Mouse (Mus musculus) megakaryocyte, embryonic 14.5 days (primary cell): Measurements from ENCODE around the gene Lrrtm4. TPM values are rescaled to one million over a fixed set of nuclear protein-coding genes. Genes with fewer than 3 reads are reported as not detected.

Experiments
- H3K27me3 ChIP-seq: replicated peaks from 2 replicates; pipeline ENCODE3; 2012; ENCODE audit warnings: inconsistent platforms
- H3K36me3 ChIP-seq: replicated peaks from 2 replicates; pipeline ENCODE3; 2012; ENCODE audit warnings: low read length, inconsistent platforms, mixed read lengths
- H3K4me1 ChIP-seq: 2 replicates; pipeline ENCODE4 v1.6.1; 2012; ENCODE audit warnings: inconsistent platforms
- H3K4me3 ChIP-seq: replicated peaks from 2 replicates; pipeline ENCODE3; 2012; ENCODE audit warnings: moderate library complexity, mild to moderate bottlenecking, inconsistent platforms
- H3K9me3 ChIP-seq: 2 replicates; pipeline ENCODE4 v1.6.1; 2012; ENCODE audit warnings: inconsistent platforms
- FLI1 ChIP-seq: IDR thresholded peaks from 2 replicates; pipeline ENCODE4 v1.6.1; 2012; ENCODE audit warnings: low read length, inconsistent platforms, mixed read lengths
- GATA1 ChIP-seq: IDR thresholded peaks from 3 replicates; pipeline ENCODE4 v1.6.1; 2012; ENCODE audit warnings: mixed read lengths, low read length, inconsistent platforms, borderline replicate concordance
- polyA plus RNA-seq: library from polyadenylated mRNA; stranded (reverse); fragments of >175 nt; gene quantifications from 2 replicates; pipeline ENCODE4 v1.2.3, GENCODE M21; 2012; ENCODE audit warnings: low replicate concordance; ENCODE audit not compliant: insufficient read depth

Gene Lrrtm4
- polyA plus RNA-seq, 1 experiment = not detected

DNA sequence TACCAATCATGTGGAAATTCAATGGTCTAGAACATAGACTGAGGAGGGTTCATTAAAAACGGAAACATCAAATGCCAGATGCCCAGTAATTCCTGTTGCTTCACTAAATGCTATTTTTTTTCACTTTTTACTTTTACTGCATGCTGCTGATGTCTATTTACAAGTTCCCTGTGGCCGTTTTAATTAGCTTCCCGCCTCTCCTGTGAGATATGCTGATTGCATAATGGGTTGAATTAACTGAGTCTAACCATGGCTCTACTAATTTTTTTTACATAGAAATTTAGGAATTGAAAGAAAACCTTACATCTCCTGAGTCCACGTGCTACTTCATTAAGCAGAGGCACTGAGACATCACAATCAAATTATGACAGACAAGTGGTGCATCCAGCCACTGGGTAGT is 143.9 kb downstream of the Lrrtm4 start:
- Histone ChIP-seq H3K4me3 (no peak overlapping the region), H3K27me3 (no peaks in the 10 kb centered on the region), H3K4me1 (no peaks in the 10 kb centered on the region), H3K9me3 (no peaks in the 10 kb centered on the region), H3K36me3 (no peaks in the 10 kb centered on the region)
- TF ChIP-seq GATA1 (no peak), FLI1 (no peak)

DNA sequence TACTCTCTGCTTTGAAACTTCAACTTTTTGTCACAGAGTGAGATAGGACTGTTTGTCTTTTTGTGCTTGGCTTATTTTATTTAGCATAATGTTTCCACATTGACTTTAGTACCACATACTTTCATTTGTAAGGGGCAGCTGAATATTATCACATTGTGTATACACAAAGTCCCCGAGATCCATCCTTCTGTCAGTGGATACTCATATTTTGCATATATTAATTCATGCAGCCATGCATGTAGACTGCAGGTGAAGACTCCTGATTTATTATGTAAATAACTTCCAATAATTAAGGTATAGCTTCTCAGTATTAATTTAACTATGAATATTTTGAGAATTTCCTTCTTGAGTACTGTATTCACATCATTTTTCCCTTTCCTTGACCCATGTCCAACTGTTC is 163.2 kb downstream of the Lrrtm4 start:
- no peaks in the 10 kb centered on the region for H3K9me3 ChIP-seq
- H3K27me3 ChIP-seq = no peaks in the 10 kb centered on the region
- H3K4me3 ChIP-seq = no peak overlapping the region
- H3K36me3 ChIP-seq = no peaks in the 10 kb centered on the region
- H3K4me1 ChIP-seq = no peaks in the 10 kb centered on the region
- TF ChIP-seq FLI1 = no peak
- TF ChIP-seq GATA1 = no peak

GRCm38 (mm10) chr6:80182353-80182752 is 163.7 kb downstream of the Lrrtm4 start:
- no peaks in the 10 kb centered on the region for H3K36me3 ChIP-seq
- no peaks in the 10 kb centered on the region for H3K27me3 ChIP-seq
- no peak overlapping the region for H3K4me3 ChIP-seq
- H3K9me3 ChIP-seq = no peaks in the 10 kb centered on the region
- H3K4me1 ChIP-seq = no peaks in the 10 kb centered on the region
- TF ChIP-seq FLI1 (no peak), GATA1 (no peak)

DNA sequence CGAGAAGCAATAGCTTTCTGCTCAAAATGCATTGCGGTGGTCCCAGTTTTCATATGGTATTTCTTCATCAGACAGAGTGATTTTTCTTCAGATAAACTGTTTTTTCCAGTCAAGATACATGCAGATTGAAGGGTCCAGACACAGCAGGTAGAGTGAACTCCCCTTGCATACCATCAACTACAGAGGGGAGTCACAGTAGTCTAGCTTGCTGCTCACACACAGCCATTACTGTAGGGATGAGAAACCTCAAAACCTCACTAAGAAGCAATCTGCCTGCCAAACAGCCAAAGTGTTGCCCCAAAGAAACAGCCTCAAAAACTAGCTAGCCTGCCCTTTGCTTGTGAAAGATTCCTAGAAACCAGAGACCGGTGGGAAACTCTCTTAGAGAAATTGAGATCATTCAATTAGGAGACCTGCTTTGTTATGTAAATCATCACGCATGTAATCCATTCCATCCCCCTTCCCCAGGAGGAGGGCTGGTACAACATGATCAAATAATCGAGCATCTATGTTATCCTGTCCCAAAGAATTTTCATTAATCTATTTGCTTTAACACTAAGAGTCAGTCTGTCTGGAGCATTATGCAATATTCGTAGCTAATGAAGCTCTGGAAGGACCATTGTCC is 166.9 kb downstream of the Lrrtm4 start:
- Histone ChIP-seq H3K4me3 (no peak overlapping the region), H3K27me3 (no peaks in the 10 kb centered on the region), H3K36me3 (no peaks in the 10 kb centered on the region), H3K4me1 (no peaks in the 10 kb centered on the region), H3K9me3 (no peaks in the 10 kb centered on the region)
- no peak for TF ChIP-seq FLI1
- no peak for TF ChIP-seq GATA1

DNA sequence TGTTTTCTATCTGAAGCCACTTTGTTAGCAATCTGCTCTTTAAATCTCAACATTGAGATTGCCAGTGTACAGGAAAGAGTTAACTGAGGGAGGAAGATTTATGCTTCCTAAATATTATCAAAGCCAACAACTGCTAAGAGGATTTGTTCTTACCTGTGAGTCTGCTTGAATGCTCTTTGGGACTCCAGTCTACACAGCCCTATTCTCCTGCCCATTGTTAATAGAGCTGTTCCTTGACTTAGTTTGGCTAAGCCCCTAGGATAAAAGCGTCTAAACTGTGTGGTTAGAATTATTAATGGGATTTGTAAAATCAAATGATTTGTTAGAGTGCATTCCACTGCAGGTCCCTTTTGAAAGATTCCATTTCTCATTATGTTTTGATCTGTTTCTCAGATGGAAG is 168.1 kb downstream of the Lrrtm4 start:
- H3K4me1 ChIP-seq = no peaks in the 10 kb centered on the region

GRCm38 (mm10) chr6:80209476-80209875 is 190.8 kb downstream of the Lrrtm4 start:
- no peaks in the 10 kb centered on the region for H3K27me3 ChIP-seq
- TF ChIP-seq GATA1 = no peak
- no peak for TF ChIP-seq FLI1
- no peaks in the 10 kb centered on the region for H3K9me3 ChIP-seq
- no peak overlapping the region for H3K4me3 ChIP-seq
- no peaks in the 10 kb centered on the region for H3K4me1 ChIP-seq
- no peaks in the 10 kb centered on the region for H3K36me3 ChIP-seq

More for the DNA sequence above, 168.1 kb downstream of the Lrrtm4 start:
- Histone ChIP-seq H3K4me3 (no peak overlapping the region), H3K9me3 (no peaks in the 10 kb centered on the region), H3K36me3 (no peaks in the 10 kb centered on the region), H3K27me3 (no peaks in the 10 kb centered on the region)
- no peak for TF ChIP-seq FLI1
- TF ChIP-seq GATA1 = no peak

DNA sequence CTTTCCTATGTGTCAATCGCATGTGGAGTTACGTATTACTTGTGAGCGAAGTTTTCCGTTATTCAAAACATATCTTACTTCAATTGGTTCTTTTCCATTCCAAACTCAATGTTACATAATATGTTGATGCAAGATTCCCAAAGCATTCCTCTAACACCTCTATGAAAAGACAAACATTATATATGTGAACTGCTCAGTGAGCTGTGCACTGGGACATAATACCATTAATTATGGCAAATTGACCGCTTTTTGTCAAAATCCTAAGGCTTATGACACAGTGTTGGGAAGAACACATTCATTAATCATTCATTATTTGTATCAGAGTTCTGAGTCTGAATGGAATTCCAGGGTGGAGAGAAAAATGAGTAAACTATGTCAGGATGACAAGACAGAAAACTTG is 191.6 kb downstream of the Lrrtm4 start:
- Histone ChIP-seq H3K9me3 (no peaks in the 10 kb centered on the region), H3K4me1 (no peaks in the 10 kb centered on the region), H3K36me3 (no peaks in the 10 kb centered on the region), H3K4me3 (no peak overlapping the region), H3K27me3 (no peaks in the 10 kb centered on the region)
- TF ChIP-seq GATA1 (no peak), FLI1 (no peak)

- no peaks in the 10 kb centered on the region for H3K36me3 ChIP-seq
- H3K27me3 ChIP-seq = no peaks in the 10 kb centered on the region
- no peak overlapping the region for H3K4me3 ChIP-seq
- TF ChIP-seq GATA1 = no peak
- no peak for TF ChIP-seq FLI1
- H3K4me1 ChIP-seq = no peaks in the 10 kb centered on the region; the same call in 1 of the 2 replicates
- H3K9me3 ChIP-seq = no peaks in the 10 kb centered on the region; the same call in 1 of the 2 replicates
Measured at GRCm38 (mm10) chr6:80261595-80261994, 242.9 kb downstream of the Lrrtm4 start.

DNA sequence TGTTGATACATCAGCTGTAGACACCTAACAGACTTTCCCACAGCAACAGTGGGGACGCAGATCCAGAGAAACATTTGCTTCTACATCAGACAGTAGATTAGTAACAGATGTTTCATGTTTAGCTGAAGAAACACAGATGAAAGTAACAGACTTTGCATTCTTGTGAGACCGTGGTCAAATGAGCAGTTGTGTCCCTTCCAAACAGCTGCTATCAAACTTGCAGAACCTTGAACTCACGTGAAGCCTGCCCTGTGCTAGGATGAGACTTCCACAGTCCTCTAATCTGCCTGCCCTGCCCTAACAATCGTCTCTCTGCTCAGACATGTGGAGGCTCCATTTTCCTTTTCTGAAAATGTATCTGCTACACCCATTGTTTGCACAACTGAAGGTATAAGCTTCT is 245.3 kb downstream of the Lrrtm4 start:
- Histone ChIP-seq H3K36me3 (no peaks in the 10 kb centered on the region), H3K27me3 (no peaks in the 10 kb centered on the region), H3K4me1 (no peaks in the 10 kb centered on the region), H3K9me3 (no peaks in the 10 kb centered on the region; the same call in 1 of the 2 replicates), H3K4me3 (no peak overlapping the region)
- TF ChIP-seq FLI1 (no peak), GATA1 (no peak)

GRCm38 (mm10) chr6:80264584-80264983 is 245.9 kb downstream of the Lrrtm4 start:
- no peak overlapping the region for H3K4me3 ChIP-seq
- H3K27me3 ChIP-seq = no peaks in the 10 kb centered on the region
- H3K4me1 ChIP-seq = no peaks in the 10 kb centered on the region
- TF ChIP-seq FLI1 (no peak), GATA1 (no peak)
- H3K36me3 ChIP-seq = no peaks in the 10 kb centered on the region
- H3K9me3 ChIP-seq = no peaks in the 10 kb centered on the region
